Mouse (Mus musculus) common myeloid progenitor, adult 5-6 weeks (primary cell): Measurements from ENCODE around the gene Gpr183. TPM values are rescaled to one million over a fixed set of nuclear protein-coding genes. Genes with fewer than 3 reads are reported as not detected.
A peak's percentile ranks its signal among the peaks of the same experiment; 100 is the strongest.

Experiments used
- ATAC-seq: replicated peaks from 2 replicates; pipeline ENCODE4 v1.8.0; 2016; ENCODE audit warnings: low read depth, mild to moderate bottlenecking, moderate TSS enrichment, inconsistent platforms; ENCODE audit not compliant: poor library complexity, severe bottlenecking
- total RNA-seq: library from RNA; stranded (forward); fragments of 200-1000, 187-1606 nt; gene quantifications from 2 replicates; pipeline ENCODE4 v1.2.3, GENCODE M21; 2017

Gpr183 gene
- total RNA-seq, 1 experiment from 2014 or later = 2.9 TPM

GRCm38 (mm10) chr14:121936856-121937255 lies 28.1 kb downstream of the Gpr183 start:
- ATAC-seq = no peak

GRCm38 (mm10) chr14:121936356-121936755 lies 28.6 kb downstream of the Gpr183 start:
- no peak for ATAC-seq

DNA sequence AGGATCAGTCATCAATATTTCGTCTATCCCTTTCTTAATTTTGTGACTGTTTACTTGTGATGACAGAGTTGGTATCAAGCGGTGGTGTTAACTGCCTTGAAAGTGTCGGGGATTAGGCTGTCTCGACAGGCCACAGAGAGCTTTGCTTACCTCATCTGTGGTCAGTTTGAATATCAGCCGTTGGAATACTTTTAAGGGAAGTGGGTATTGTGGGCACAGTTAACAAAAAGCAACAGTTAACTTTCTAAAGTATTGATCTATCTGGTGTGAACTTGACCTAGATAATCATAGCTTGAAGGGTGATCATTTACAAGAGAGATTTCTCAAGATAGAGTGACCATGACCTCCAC lies 30.4 kb downstream of the Gpr183 start:
- peak; percentile 62 for ATAC-seq

DNA sequence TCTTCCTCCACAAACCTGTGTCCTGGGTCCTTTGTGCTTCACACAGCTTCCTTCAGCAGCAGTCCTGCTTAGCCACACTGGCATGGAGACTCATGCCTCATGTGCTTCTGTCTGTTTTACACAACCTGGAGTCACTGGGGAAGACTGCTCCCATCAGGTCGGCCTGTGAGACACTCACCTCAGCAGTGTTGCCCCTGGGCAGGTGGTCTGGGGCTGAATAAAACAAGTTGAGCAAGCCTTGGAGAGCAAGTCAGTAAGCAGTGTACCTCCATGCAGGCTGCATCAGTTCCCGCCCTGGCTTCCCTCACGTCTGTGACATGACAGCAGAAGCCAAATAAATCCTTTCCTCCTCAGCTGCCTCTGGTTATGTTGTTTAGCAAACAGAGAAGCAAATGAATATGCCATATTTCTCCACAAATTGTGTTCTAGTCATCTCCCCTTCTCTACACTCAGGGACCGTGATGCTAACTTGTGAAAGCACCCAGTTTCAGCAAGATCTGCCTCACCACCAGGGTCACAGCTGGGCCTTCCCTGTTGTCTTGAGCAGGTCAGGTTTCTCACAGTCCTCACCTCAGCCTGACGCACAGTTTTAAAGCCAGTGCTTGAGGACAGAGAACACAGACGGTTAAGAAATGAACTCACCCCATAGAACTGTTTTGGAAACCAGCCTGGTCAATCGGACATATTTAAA lies 30.9 kb downstream of the Gpr183 start:
- ATAC-seq = peak; percentile 0; the same call in 1 of the 2 replicates

GRCm38 (mm10) chr14:121932180-121932579 lies 32.8 kb downstream of the Gpr183 start:
- ATAC-seq = no peak

DNA sequence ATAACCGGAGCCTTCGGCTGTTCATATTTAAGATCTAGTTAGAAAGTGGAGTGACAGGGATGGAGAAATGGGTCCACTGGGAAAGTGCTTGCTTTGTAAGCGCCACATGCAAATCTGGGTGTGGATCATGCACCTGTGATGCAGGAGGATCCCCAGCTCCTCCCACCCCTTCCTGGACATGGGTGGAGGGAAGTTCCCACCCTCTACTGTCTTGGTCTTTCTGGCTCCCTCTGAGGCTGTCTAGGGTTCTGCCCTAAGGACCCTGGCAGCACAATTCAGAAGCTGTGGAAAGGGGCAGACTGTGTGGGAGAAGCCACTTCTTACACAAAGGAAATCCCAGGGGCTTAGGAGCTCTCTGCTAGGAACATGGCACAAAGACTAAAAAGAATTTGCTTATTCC lies 33.4 kb downstream of the Gpr183 start:
- no peak for ATAC-seq

DNA sequence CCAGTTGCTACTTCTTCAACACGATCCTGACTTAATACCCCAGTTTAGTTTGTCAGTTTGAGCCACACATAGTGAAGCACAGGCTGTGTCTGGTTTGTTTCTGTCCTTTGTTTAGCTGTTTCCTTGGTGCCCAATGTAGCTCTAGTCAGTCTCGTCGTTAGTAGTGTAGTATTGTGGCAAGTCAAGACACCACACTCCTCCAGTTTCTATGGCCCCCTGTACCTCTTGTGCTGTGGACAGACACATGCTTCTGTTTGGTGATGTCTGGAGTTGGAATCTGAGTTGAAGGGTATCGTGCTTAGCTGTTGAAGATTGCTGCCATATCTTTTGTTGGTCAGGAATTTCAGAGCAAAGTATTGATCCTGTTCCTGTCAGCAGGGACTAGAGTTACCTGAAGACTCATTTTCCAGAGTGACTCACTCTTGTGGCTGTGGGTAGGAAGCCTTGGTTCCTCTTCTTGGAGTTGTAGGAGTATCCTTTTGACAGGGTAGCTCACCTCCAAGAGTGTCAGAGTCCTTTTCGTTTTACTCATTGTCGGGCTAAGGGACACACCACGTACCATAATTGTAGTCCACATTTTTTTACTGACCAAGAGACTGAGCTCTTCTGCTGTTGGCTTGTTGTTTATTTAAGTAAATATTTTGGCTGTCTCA lies 34.1 kb downstream of the Gpr183 start:
- peak; percentile 20; the same call in 1 of the 2 replicates for ATAC-seq

DNA sequence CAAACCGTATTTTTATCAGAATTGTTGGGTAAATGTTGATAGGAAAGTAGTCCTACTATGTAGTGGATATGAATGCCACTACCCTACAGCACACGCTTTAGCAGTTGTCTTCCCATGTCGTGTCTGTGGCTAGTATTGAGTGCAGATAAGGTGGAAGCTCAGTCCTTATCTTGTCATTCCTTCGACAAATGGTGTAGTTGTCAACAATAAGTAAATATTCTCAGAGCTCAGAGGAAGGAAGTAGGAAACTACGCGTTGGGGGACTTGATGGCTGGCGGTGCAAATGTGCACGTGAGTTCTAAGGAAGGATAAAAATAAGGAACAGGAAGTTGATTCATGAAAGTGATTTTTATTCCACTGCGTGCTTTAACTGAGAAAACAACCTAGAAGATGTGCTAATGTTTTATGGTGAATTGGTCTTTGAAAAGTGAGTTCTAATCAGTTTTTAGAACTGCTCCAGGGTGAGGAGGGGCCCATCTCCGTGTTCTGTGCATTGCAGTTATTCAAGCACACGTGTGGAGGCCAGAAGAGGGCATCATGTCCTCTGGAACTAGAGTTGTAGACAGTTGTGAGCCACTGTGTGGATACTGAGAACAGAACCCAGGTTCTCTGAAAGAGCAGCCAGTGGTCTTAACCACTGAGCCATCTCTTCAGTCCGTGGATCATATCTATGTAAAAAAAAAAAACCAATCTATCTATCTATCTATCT lies 35.6 kb downstream of the Gpr183 start:
- peak; percentile 64 for ATAC-seq

DNA sequence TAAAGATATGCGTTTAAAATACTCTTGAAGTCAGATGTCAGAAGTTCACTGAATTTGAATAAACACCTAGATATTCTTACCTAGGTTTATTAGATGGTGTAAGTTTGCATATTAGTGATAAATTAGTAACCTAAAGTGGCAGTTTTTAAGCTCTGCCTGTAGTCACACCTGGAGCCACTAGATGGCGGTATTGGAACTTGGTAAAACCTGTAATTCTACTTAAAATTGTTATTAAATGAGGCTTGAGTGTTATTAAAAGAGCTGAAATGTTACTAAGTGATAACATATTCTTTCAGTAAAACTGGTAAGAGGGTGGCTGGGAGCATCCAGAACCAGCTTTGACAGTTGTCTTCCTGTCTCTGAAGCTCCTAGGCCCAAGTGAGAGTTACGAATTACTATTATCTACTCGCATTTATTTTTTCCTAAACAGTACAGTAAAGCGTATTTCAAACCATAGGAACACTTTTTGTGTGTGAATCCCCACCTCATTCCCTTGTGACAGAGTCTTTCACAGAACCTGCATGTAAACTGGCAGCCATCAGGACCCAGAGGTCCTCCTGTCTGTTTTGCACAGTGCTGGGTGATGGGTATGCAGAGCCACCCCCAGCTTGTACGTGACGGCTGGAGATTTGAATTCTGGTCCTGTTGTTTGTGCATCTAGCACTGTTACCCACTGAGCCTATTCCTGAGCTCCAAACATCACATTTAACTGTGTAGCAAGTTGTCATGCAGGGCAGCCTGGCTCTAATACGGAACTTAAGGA lies 36.4 kb downstream of the Gpr183 start:
- peak; percentile 31 for ATAC-seq

GRCm38 (mm10) chr14:121927451-121927850 lies 37.5 kb downstream of the Gpr183 start:
- ATAC-seq = no peak

DNA sequence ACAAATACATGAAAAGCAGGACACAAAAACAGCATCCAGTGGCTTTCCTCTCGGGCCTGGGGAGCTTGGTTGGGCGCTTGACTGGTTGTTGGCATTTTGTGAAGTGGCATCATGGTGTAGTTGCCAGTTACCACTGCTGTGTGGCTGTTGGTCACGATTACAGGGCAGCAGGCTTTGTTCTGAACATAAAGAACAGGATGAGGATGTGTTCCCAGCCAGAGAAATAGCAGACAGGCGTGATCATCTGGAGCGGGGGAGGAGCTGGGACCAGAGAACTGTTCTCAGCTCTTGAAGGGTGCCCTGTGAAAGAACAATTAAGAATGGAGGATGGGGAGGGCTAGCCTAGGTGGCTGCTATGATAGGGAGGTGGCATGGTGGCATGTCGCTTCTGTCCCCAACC lies 38.1 kb downstream of the Gpr183 start:
- ATAC-seq = no peak

DNA sequence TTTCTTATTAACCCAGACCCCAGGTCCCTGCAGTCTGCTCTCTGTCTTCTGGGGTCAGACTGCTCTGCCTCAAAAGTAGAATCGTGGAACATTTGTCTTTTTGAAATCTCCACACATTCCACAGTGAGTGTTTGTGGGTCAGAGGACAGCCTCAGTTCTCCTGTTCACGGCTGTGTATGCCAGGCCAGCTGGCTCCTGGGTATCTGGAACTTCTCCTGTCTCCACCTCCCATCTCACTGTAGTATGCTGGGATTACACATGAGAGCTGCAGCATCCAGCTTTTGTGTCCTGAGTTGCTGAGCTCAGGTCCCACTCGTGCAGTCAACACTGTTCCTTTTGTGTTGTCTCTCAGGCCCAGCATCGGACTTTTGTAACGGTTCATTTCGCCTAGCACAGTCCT lies 40.1 kb downstream of the Gpr183 start:
- no peak for ATAC-seq

- ATAC-seq = no peak
Measured at GRCm38 (mm10) chr14:121922731-121923130, 42.3 kb downstream of the Gpr183 start.

GRCm38 (mm10) chr14:121922016-121922415 lies 43.0 kb downstream of the Gpr183 start:
- ATAC-seq = no peak

DNA sequence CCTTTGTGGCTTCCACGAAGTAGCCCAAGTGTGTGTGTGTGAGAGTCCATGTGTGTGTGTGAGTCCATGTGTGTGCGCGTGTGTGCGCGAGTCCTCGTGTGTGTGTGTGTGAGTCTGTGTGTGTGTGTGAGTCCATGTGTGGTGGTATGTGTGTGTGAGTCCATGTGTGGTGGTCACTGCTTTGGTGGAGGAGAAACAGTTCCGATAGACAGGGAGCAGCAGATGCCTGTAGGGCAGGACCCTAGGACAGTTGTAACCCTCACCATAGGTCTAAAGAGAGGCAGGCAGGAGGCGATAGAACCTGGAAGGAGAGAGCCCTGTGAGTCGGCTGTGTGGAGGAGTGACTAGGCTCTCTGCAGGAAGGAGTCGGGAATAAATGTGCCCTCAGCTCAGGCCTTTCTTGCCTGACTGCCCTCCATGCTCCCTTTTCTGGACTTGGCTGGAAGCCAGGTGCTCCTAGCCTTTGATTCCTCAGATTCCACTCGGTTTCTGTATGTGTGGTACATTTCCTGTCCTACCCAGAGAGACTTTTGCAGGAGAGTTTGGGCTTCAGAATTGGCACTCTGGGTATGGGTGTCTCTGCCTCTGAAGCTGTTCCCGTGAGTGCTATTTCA lies 44.4 kb downstream of the Gpr183 start:
- no peak for ATAC-seq

DNA sequence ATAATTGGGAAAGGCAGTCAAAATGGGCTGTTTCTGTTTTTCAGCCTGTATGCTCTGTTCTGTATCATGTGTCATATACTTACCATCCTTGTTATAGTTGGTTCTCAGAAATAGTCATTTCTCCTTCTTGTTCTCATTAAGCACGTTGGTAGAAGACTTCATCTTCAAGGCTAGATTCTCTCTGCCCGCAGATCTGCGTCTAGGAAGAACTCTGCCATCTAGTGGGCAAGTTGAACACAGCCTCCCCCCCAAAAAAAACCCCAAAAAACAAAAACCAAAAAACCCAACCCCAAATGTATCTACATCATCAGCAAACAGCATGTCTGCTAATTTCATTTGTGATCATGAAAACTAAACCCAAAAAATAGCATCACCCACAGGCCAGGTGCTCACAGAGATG lies 45.2 kb downstream of the Gpr183 start:
- 0 out of 2 replicates have a peak, but pooled peaks have one; percentile 30 for ATAC-seq

GRCm38 (mm10) chr14:121918266-121918665 lies 46.7 kb downstream of the Gpr183 start:
- ATAC-seq = no peak

GRCm38 (mm10) chr14:121916311-121917094 lies 48.5 kb downstream of the Gpr183 start:
- peak; percentile 64 for ATAC-seq

- ATAC-seq = peak; percentile 73
Measured at GRCm38 (mm10) chr14:121915621-121916020, 49.4 kb downstream of the Gpr183 start, which contains the start of gene Gpr18. TSS of gene Gpr18 (minus strand) at chr14:121915781.
